Mouse (Mus musculus) midbrain, embryonic 14.5 days (tissue): ENCODE results near the gene Tmem267. TPM values are rescaled to one million over a fixed set of nuclear protein-coding genes. Genes with fewer than 3 reads are reported as not detected.
"Not testable (repeated sequence)": the region's sequence is repeated elsewhere in the genome, so short reads cannot be mapped to it uniquely, and the experiment has no call there.

Source experiments
- ATAC-seq: fragments of 200-750 bp; cut with Nextera tagmentation; 2 replicates; pipeline ENCODE4 v1.8.0; 2017; ENCODE audit warnings: moderate number of reproducible peaks, moderate library complexity; ENCODE audit not compliant: low FRiP score, low TSS enrichment
- DNase-seq: peaks from one replicate; pipeline ENCODE4 v3.0.0-alpha.2; 2015
- H3K27ac ChIP-seq: fragments of 300-500 bp; sonication (generic); replicated peaks from 2 replicates; pipeline ENCODE4 v1.5.1; 2014; ENCODE audit warnings: mild to moderate bottlenecking, low read depth, low read length, moderate library complexity
- H3K27me3 ChIP-seq: fragments of 300-500 bp; sonication (generic); 2 replicates; pipeline ENCODE4 v1.6.1; 2014; ENCODE audit warnings: low read length, control low read depth, mixed read lengths; ENCODE audit not compliant: control insufficient read depth, insufficient read depth
- H3K36me3 ChIP-seq: fragments of 300-500 bp; sonication (generic); 2 replicates; pipeline ENCODE4 v1.6.1; 2014; ENCODE audit warnings: low read length, control low read depth; ENCODE audit not compliant: control insufficient read depth, insufficient read depth
- H3K4me1 ChIP-seq: fragments of 300-500 bp; sonication (generic); 2 replicates; pipeline ENCODE4 v1.6.1; 2014; ENCODE audit warnings: mild to moderate bottlenecking, antibody characterized with exemption, low read length, control low read depth; ENCODE audit not compliant: control insufficient read depth, insufficient read depth
- H3K4me2 ChIP-seq: fragments of 300-500 bp; sonication (generic); 2 replicates; pipeline ENCODE4 v1.6.1; 2014; ENCODE audit warnings: mild to moderate bottlenecking, low read length, moderate library complexity
- H3K4me3 ChIP-seq: fragments of 300-500 bp; sonication (generic); replicated peaks from 2 replicates; pipeline ENCODE4 v1.5.1; 2014; ENCODE audit warnings: low read depth, low read length
- H3K9ac ChIP-seq: fragments of 300-500 bp; sonication (generic); replicated peaks from 2 replicates; pipeline ENCODE4 v1.6.1; 2014; ENCODE audit warnings: mild to moderate bottlenecking, low read length, moderate library complexity
- H3K9me3 ChIP-seq: fragments of 300-500 bp; sonication (generic); 2 replicates; pipeline ENCODE4 v1.6.1; 2016; ENCODE audit warnings: low read length, control low read depth, mixed read lengths; ENCODE audit not compliant: control insufficient read depth
- WGBS: fragments of 180-500 bp; shearing (Covaris S2); extraction: QIAGEN DNeasy Blood & Tissue Kit; methylation state at CpG from one replicate; pipeline ENCODE4 v1.1.7; 2014; 5-methylcytosine and 5-hydroxymethylcytosine counted together
- polyA plus RNA-seq: library from polyadenylated mRNA; unstranded; fragments of >200 nt; fragmentation: Nextera tagmentation; extraction: Ambion mirVana; gene quantifications from 2 replicates; pipeline ENCODE4 v1.2.1, GENCODE M21; 2014

The Tmem267 gene
- polyA plus RNA-seq, 1 experiment from 2014 or later = 6.6 TPM

DNA sequence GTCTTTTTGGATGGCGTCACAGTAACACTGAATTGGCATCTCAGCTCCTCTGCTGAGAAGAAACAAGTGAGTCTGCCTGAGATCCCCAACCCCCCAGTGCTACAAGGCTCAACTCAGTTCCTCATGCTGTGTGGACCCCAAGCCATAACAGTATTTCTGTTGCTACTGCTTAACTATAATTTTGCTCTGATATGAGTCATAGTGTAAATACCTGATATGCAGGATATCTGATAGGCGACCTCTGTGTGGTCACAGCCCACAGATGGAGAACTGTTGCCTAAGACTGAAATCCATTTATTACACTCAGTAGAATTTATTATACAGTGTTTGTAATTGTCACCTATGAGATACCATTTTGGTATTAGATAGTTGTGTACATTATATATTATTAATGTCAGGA, 10.1 kb upstream of the Tmem267 start:
- H3K9ac ChIP-seq = no peak overlapping the region
- ATAC-seq (no peak), DNase-seq (no peak)
- no peaks in the 10 kb centered on the region for H3K27me3 ChIP-seq
- no peak overlapping the region for H3K27ac ChIP-seq
- H3K4me3 ChIP-seq = no peak overlapping the region
- no peak overlapping the region for H3K4me2 ChIP-seq
- H3K36me3 ChIP-seq = peaks cover 85% of the 10 kb centered on the region
- no peaks in the 10 kb centered on the region for H3K9me3 ChIP-seq
- 93% methylated on average over 2 of the region's 2 CpGs for WGBS
- H3K4me1 ChIP-seq = no peaks in the 10 kb centered on the region

- Histone ChIP-seq H3K9me3 (peaks cover 5% of the 10 kb centered on the region), H3K4me1 (no peaks in the 10 kb centered on the region), H3K4me2 (no peak overlapping the region; the same call in 1 of the 2 replicates), H3K27me3 (no peaks in the 10 kb centered on the region), H3K36me3 (peaks cover 30% of the 10 kb centered on the region), H3K4me3 (no peak overlapping the region), H3K27ac (no peak overlapping the region), H3K9ac (no peak overlapping the region; the same call in 1 of the 2 replicates)
- 48% methylated on average over 7 of the region's 7 CpGs for WGBS
- ATAC-seq (no peak), DNase-seq (peak; percentile 30)
Measured at GRCm38 (mm10) chr13:119487354-119487753, 485 bp upstream of the Tmem267 start.

DNA sequence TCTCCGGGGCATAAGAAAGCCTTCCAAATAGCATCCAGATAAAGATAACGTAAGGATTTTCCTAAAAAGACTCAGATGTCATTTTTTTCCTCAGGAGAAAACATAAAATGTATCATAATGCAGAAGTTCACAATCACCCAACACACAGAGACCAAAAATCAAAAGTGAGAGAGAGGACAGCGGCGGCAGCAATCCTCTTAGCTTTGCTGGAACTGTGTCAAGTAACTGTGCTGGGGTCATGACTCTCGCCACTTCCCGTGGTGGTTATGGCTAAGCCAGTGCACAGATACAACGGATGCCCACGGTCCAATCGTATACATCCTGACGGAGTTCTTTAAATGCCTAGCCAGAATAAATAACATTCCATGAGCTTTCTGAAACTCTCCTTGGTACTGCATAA, 4.2 kb downstream of the Tmem267 start:
- not testable (repeated sequence) for H3K27ac ChIP-seq, H3K36me3 ChIP-seq, H3K9ac ChIP-seq, H3K4me1 ChIP-seq, ATAC-seq, H3K4me2 ChIP-seq, H3K9me3 ChIP-seq, H3K27me3 ChIP-seq, H3K4me3 ChIP-seq, DNase-seq
- WGBS = 92% methylated on average over 10 of the region's 10 CpGs

GRCm38 (mm10) chr13:119494938-119495337, 7.1 kb downstream of the Tmem267 start:
- not testable (repeated sequence) for H3K9me3 ChIP-seq, H3K9ac ChIP-seq, H3K4me3 ChIP-seq, H3K27ac ChIP-seq, DNase-seq, H3K36me3 ChIP-seq, H3K27me3 ChIP-seq, H3K4me1 ChIP-seq, H3K4me2 ChIP-seq
- 97% methylated on average over 9 of the region's 22 CpGs for WGBS
- ATAC-seq = peak; percentile 7; the same call in 1 of the 2 replicates

- not testable (repeated sequence) for H3K36me3 ChIP-seq, H3K4me3 ChIP-seq, H3K27ac ChIP-seq, H3K4me1 ChIP-seq, H3K4me2 ChIP-seq, H3K27me3 ChIP-seq, H3K9ac ChIP-seq
- ATAC-seq (peak; percentile 91), DNase-seq (peak; percentile 83)
- H3K9me3 ChIP-seq = peaks cover 18% of the 10 kb centered on the region
- 62% methylated on average over 14 of the region's 16 CpGs for WGBS
Measured at GRCm38 (mm10) chr13:119596321-119597211, 108.7 kb downstream of the Tmem267 start.

GRCm38 (mm10) chr13:119598466-119598865, 110.6 kb downstream of the Tmem267 start:
- H3K4me2 ChIP-seq, H3K4me3 ChIP-seq, H3K27ac ChIP-seq, H3K4me1 ChIP-seq, H3K36me3 ChIP-seq, ATAC-seq, H3K27me3 ChIP-seq, H3K9ac ChIP-seq: not testable (repeated sequence)
- H3K9me3 ChIP-seq = peaks cover 18% of the 10 kb centered on the region
- peak; percentile 35 for DNase-seq

GRCm38 (mm10) chr13:119599066-119599465, 111.2 kb downstream of the Tmem267 start:
- not testable (repeated sequence) for H3K4me1 ChIP-seq, H3K9ac ChIP-seq, DNase-seq, H3K4me2 ChIP-seq, H3K27me3 ChIP-seq, H3K36me3 ChIP-seq, H3K27ac ChIP-seq, H3K4me3 ChIP-seq, ATAC-seq
- 74% methylated on average over 9 of the region's 12 CpGs for WGBS
- H3K9me3 ChIP-seq = peaks cover 18% of the 10 kb centered on the region

DNA sequence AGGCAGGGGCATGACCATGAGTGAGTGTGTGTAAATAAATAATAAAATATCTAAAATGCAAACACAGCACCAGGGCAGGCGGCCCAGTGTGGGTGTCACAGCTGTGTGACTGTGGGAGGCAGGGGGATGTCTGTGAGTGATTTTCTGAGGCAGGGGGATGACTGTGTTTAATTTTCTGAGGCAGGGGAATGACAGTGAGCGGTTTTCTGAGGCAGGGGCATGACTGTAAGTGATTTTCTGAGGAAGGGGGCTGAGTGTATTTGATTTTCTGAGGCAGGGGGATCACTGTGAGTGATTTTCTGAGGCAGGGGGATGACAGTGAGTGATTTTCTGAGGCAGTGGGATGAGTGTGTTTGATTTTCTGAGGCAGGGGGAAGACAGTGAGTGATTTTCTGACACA, 111.7 kb downstream of the Tmem267 start:
- H3K4me3 ChIP-seq, H3K4me1 ChIP-seq, DNase-seq, H3K27me3 ChIP-seq, H3K36me3 ChIP-seq, H3K27ac ChIP-seq, H3K4me2 ChIP-seq, ATAC-seq, H3K9ac ChIP-seq: not testable (repeated sequence)
- H3K9me3 ChIP-seq = peaks cover 18% of the 10 kb centered on the region
- 74% methylated on average over 2 of the region's 2 CpGs for WGBS

DNA sequence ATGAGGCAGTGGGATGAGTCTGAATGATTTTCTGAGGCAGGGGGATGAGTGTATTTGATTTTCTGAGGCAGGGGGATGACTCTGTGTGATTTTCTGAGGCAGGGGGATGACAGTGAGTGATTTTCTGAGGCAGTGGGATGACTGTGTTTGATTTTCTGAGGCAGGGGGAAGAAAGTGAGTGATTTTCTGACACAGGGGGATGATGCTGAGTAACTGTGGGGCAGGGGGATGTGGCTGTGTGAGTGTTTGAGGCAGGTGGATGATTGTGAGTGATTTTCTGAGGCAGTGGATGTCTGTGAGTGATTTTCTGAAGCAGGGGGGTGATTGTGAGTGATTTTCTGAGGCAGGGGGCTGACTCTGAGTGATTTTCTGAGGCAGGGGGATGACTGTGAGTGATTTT, 112.3 kb downstream of the Tmem267 start:
- DNase-seq (peak; percentile 74), ATAC-seq (peak; percentile 38; the same call in 1 of the 2 replicates)
- H3K27ac ChIP-seq, H3K36me3 ChIP-seq, H3K9ac ChIP-seq, H3K4me2 ChIP-seq, H3K27me3 ChIP-seq, H3K4me1 ChIP-seq, H3K4me3 ChIP-seq: not testable (repeated sequence)
- H3K9me3 ChIP-seq = peaks cover 18% of the 10 kb centered on the region
